Mouse (Mus musculus) cerebellum, adult 2 months (tissue): ENCODE results near the gene Dusp23.

Experiments
- CTCF ChIP-seq: fragments of 200-500 bp; IDR thresholded peaks from 2 replicates; pipeline ENCODE4 v1.5.1; 2011; ENCODE audit warnings: low read depth, mild to moderate bottlenecking, control low read depth, low read length, moderate library complexity, borderline replicate concordance; ENCODE audit not compliant: insufficient read depth
- POLR2A ChIP-seq: fragments of 200-500 bp; IDR thresholded peaks from 2 replicates; pipeline ENCODE4 v1.6.1; 2011; ENCODE audit warnings: low read length, control low read depth, borderline replicate concordance; ENCODE audit not compliant: insufficient read depth

DNA sequence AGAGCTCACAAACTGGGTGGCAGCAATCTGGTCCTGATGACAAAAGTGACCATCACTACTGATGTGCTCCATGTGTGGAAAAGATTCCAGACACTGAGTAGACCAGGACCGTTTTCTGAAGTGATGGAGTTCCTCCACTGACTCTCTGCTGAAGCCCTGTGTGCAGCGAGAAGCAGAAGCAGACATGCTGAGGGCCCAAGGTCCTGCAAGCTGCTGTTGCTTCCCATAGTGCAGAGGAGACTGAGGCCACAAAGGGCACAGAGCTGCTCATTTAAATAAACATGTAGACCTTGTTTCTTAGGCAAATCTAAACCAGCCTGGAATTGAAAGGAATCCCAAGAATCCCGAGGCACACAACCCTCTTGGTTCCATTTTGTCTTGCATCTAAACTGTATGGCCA is 39.4 kb downstream of the Dusp23 start:
- no peak for TF ChIP-seq POLR2A
- no peak for TF ChIP-seq CTCF
